Mouse (Mus musculus) lung, postnatal 0 days (tissue): ENCODE data around the gene Rnf7. TPM values are rescaled to one million over a fixed set of nuclear protein-coding genes. Genes with fewer than 3 reads are reported as not detected.
A peak's percentile ranks its signal among the peaks of the same experiment; 100 is the strongest.

Source experiments
- ATAC-seq: fragments of 200-750 bp; cut with Nextera tagmentation; 2 replicates; pipeline ENCODE4 v1.8.0; 2017; ENCODE audit warnings: moderate library complexity
- DNase-seq: peaks from one replicate; pipeline ENCODE4 v3.0.0-alpha.2; 2016; ENCODE audit warnings: low spot score
- H3K27ac ChIP-seq: fragments of 300-500 bp; sonication (generic); 2 replicates; pipeline ENCODE4 v1.5.1; 2014; ENCODE audit warnings: antibody characterized with exemption, mild to moderate bottlenecking, low read length, mixed read lengths
- H3K27me3 ChIP-seq: fragments of 300-500 bp; sonication (generic); replicated peaks from 2 replicates; pipeline ENCODE4 v1.6.1; 2014; ENCODE audit warnings: low read length, mixed read lengths; ENCODE audit not compliant: insufficient read depth
- H3K36me3 ChIP-seq: fragments of 300-500 bp; sonication (generic); 2 replicates; pipeline ENCODE4 v1.6.1; 2014; ENCODE audit warnings: low read length, mixed read lengths; ENCODE audit not compliant: insufficient read depth
- H3K4me1 ChIP-seq: fragments of 300-500 bp; sonication (generic); 2 replicates; pipeline ENCODE4 v1.6.1; 2014; ENCODE audit warnings: antibody characterized with exemption, low read depth, low read length, mixed read lengths; ENCODE audit not compliant: insufficient read depth
- H3K4me2 ChIP-seq: fragments of 300-500 bp; sonication (generic); replicated peaks from 2 replicates; pipeline ENCODE4 v1.6.1; 2014; ENCODE audit warnings: low read depth, mild to moderate bottlenecking, low read length, moderate library complexity, mixed read lengths
- H3K4me3 ChIP-seq: fragments of 300-500 bp; sonication (generic); 2 replicates; pipeline ENCODE4 v1.5.1; 2014; ENCODE audit warnings: low read depth, low read length
- H3K9ac ChIP-seq: fragments of 300-500 bp; sonication (generic); replicated peaks from 2 replicates; pipeline ENCODE4 v1.6.1; 2014; ENCODE audit warnings: low read depth, mild to moderate bottlenecking
- H3K9me3 ChIP-seq: fragments of 300-500 bp; sonication (generic); 2 replicates; pipeline ENCODE4 v1.6.1; 2016; ENCODE audit warnings: low read length, mixed read lengths
- CTCF ChIP-seq: IDR thresholded peaks from 2 replicates; pipeline ENCODE4 v1.5.1; 2016; ENCODE audit warnings: antibody characterized with exemption, mild to moderate bottlenecking
- EP300 ChIP-seq: IDR thresholded peaks from 2 replicates; pipeline ENCODE4 v1.6.1; 2016; ENCODE audit warnings: antibody characterized with exemption, mild to moderate bottlenecking, control low read depth
- WGBS: fragments of 180-500 bp; shearing (Covaris S2); extraction: QIAGEN DNeasy Blood & Tissue Kit; methylation state at CpG from one replicate; pipeline ENCODE4 v1.1.7; 2014; 5-methylcytosine and 5-hydroxymethylcytosine counted together
- polyA plus RNA-seq: library from polyadenylated mRNA; unstranded; fragments of >200 nt; fragmentation: Nextera tagmentation; extraction: Ambion mirVana; gene quantifications from 2 replicates; pipeline ENCODE4 v1.2.1, GENCODE M21; 2015

Gene Rnf7
- polyA plus RNA-seq, 1 experiment from 2014 or later = 168 TPM

DNA sequence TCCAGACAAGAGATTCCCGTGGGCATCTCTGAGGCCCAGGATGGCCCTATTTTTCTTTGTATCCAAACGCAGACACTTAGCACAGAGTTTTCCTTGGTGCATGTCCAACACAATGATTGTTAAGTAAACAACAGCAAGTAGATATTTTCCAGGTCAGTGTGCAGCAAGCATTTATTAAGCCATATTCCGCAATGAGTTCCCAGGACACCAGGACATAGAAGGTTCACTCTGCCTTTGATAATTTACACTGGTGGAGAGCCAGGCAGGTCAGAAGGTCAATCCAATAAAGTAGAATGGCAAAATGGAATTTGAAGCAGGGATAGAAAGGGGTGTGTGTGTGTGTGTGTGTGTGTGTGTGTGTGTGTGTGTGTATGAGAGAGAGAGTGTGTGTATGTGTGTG, 47.4 kb downstream of the Rnf7 start:
- Histone ChIP-seq H3K36me3 (no peaks in the 10 kb centered on the region), H3K27ac (no peak overlapping the region), H3K4me1 (no peaks in the 10 kb centered on the region), H3K9ac (no peak overlapping the region), H3K4me3 (no peak overlapping the region), H3K4me2 (no peak overlapping the region), H3K9me3 (no peaks in the 10 kb centered on the region), H3K27me3 (no peaks in the 10 kb centered on the region)
- TF ChIP-seq CTCF (no peak), EP300 (no peak)
- no peak for ATAC-seq
- no peak for DNase-seq
- 38% methylated on average over 3 of the region's 3 CpGs for whole genome bisulfite sequencing

DNA sequence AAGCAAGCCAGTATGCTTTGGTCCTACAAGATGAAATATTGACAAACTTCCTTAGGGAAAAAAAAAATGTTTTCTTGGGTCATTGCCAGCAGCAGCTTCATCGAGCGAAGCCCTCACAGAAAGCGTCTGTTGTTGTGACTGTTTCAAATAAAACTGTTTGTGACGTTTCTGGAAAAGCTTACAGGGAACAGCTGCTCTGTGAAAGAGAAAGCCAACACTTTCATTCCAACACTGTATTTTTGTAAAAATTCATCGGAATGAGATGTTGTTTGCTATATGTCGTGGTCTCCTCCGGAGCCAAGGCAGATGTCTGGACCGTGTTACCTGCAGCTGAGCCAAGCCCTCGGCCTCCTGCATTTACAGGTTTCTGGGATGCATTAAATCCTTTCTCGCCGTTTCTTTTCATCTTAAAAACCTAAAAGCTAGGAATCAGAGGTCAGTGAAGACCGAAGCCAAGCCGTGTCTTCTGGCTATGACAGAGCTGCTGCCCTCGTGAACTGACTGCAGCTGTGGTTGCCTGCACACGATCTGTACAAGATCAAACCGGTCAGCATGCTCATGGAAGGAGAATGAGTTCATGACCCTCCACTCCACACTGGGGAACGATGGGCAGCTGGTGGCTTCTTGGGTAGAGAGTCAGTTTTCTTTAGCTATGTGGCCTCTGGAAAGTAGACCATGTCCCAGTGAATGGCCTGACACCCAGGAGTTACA, 50.0 kb downstream of the Rnf7 start:
- WGBS = 60% methylated on average over 17 of the region's 17 CpGs
- TF ChIP-seq EP300 = no peak
- TF ChIP-seq CTCF = no peak
- DNase-seq (peak; percentile 74), ATAC-seq (peak; percentile 70)
- Histone ChIP-seq H3K4me2 (no peak overlapping the region), H3K27ac (0 out of 2 replicates have a peak overlapping the region, but pooled peaks have one; percentile 39), H3K4me1 (no peaks in the 10 kb centered on the region), H3K36me3 (no peaks in the 10 kb centered on the region), H3K4me3 (no peak overlapping the region), H3K9ac (no peak overlapping the region), H3K27me3 (no peaks in the 10 kb centered on the region), H3K9me3 (no peaks in the 10 kb centered on the region)

DNA sequence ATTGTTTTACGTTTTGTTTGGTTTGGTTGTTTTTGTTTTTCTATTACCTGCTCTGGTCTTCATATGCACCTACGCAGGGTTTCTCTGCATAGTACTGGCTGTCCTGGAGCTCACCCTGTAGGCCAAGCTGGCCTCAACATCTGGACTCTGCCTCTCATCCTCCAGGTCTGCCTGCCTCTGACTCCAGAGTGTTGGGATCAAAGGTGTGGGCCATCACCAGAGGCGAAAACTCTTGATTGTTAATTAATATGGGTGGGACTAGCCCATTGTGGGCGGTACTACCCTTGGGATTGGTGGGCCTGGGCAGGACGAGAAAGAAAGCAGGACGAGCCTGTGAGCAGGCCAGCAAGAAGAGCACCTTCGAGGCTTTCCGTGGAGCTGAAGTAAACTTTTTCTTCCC, 54.4 kb downstream of the Rnf7 start:
- no peak overlapping the region for H3K4me3 ChIP-seq
- WGBS = 52% methylated on average over 8 of the region's 8 CpGs
- no peak for DNase-seq
- H3K4me2 ChIP-seq = no peak overlapping the region
- TF ChIP-seq EP300 (no peak), CTCF (peak; percentile 55)
- no peaks in the 10 kb centered on the region for H3K9me3 ChIP-seq
- no peak for ATAC-seq
- H3K9ac ChIP-seq = no peak overlapping the region
- H3K4me1 ChIP-seq = no peaks in the 10 kb centered on the region
- H3K36me3 ChIP-seq = no peaks in the 10 kb centered on the region
- no peaks in the 10 kb centered on the region for H3K27me3 ChIP-seq
- H3K27ac ChIP-seq = no peak overlapping the region

Other genes with a start within 250 kb of the Rnf7 start
- gene Atp1b3, start 114.2 kb downstream of the Rnf7 start, polyA plus RNA-seq = 206 and 220 TPM in 2 replicates
- gene Gm28729, start 46.6 kb upstream of the Rnf7 start, polyA plus RNA-seq = 2.7 and 4.4 TPM in 2 replicates
- gene Rasa2, start 152.9 kb upstream of the Rnf7 start, polyA plus RNA-seq = 12.3 and 15.6 TPM in 2 replicates